Mouse (Mus musculus) neural tube, embryonic 15.5 days (tissue): ENCODE data around the gene Txk. TPM values are rescaled to one million over a fixed set of nuclear protein-coding genes. Genes with fewer than 3 reads are reported as not detected.

Experiments
- ATAC-seq: fragments of 200-750 bp; cut with Nextera tagmentation; 2 replicates; pipeline ENCODE4 v1.8.0; 2017; ENCODE audit warnings: mild to moderate bottlenecking, moderate TSS enrichment, moderate library complexity; ENCODE audit not compliant: low FRiP score
- H3K27ac ChIP-seq: fragments of 300-500 bp; sonication (generic); replicated peaks from 2 replicates; pipeline ENCODE4 v1.5.1; 2015; ENCODE audit warnings: mild to moderate bottlenecking, inconsistent platforms
- H3K27me3 ChIP-seq: fragments of 300-500 bp; sonication (generic); replicated peaks from 2 replicates; pipeline ENCODE4 v1.6.1; 2015; ENCODE audit warnings: inconsistent platforms
- H3K36me3 ChIP-seq: fragments of 300-500 bp; sonication (generic); 2 replicates; pipeline ENCODE4 v1.6.1; 2015; ENCODE audit warnings: inconsistent platforms
- H3K4me1 ChIP-seq: fragments of 300-500 bp; sonication (generic); 2 replicates; pipeline ENCODE4 v1.6.1; 2015; ENCODE audit warnings: inconsistent platforms
- H3K4me2 ChIP-seq: fragments of 300-500 bp; sonication (generic); 2 replicates; pipeline ENCODE4 v1.6.1; 2015; ENCODE audit warnings: inconsistent platforms, mild to moderate bottlenecking, moderate library complexity
- H3K4me3 ChIP-seq: fragments of 300-500 bp; sonication (generic); replicated peaks from 2 replicates; pipeline ENCODE4 v1.5.1; 2015; ENCODE audit warnings: mild to moderate bottlenecking, inconsistent platforms
- H3K9ac ChIP-seq: fragments of 300-500 bp; sonication (generic); replicated peaks from 2 replicates; pipeline ENCODE4 v1.6.1; 2015; ENCODE audit warnings: mild to moderate bottlenecking, inconsistent platforms
- H3K9me3 ChIP-seq: fragments of 300-500 bp; sonication (generic); replicated peaks from 2 replicates; pipeline ENCODE4 v1.6.1; 2016; ENCODE audit warnings: inconsistent platforms
- WGBS: fragments of 180-500 bp; shearing (Covaris S2); methylation state at CpG from one replicate; pipeline ENCODE4 v1.1.7; 2015; ENCODE audit warnings: mixed read lengths; 5-methylcytosine and 5-hydroxymethylcytosine counted together
- polyA plus RNA-seq: library from polyadenylated mRNA; unstranded; fragments of >200 nt; fragmentation: Nextera tagmentation; extraction: Ambion mirVana; gene quantifications from 2 replicates; pipeline ENCODE4 v1.2.1, GENCODE M21; 2015

Gene Txk
- polyA plus RNA-seq, 1 experiment from 2014 or later: 0.13 TPM

DNA sequence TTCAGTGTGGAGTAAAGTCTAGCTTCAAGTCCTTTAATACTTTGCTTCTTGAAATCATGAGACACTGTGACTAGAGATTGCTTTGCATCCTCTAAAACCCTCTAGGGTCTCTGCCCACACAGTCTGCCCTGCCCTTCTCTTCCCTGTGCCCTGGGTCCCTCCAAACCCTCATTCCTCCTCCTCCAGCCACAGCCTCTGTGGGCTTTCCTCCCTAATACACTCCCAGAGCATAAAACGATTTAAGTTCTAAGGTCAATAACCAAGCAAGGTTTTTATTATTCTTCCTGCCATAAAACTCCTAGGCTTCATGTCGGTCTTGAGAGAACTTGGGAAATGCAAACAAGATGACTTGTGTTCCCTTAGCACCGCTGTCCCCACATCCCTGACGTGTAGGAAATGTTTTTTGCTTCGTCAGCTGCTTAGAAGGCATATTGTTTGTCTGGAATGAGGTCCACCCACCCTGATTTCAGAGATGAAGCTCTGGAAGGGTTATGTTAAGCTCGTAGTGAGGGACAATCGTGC is 96.2 kb downstream of the Txk start:
- no peak overlapping the region for H3K9ac ChIP-seq
- no peaks in the 10 kb centered on the region for H3K27me3 ChIP-seq
- no peaks in the 10 kb centered on the region for H3K4me1 ChIP-seq
- H3K4me2 ChIP-seq: no peak overlapping the region
- H3K27ac ChIP-seq: no peak overlapping the region
- 28% methylated on average over 7 of the region's 7 CpGs for WGBS
- no peaks in the 10 kb centered on the region for H3K36me3 ChIP-seq
- no peak overlapping the region for H3K4me3 ChIP-seq
- no peak for ATAC-seq
- H3K9me3 ChIP-seq: no peaks in the 10 kb centered on the region

DNA sequence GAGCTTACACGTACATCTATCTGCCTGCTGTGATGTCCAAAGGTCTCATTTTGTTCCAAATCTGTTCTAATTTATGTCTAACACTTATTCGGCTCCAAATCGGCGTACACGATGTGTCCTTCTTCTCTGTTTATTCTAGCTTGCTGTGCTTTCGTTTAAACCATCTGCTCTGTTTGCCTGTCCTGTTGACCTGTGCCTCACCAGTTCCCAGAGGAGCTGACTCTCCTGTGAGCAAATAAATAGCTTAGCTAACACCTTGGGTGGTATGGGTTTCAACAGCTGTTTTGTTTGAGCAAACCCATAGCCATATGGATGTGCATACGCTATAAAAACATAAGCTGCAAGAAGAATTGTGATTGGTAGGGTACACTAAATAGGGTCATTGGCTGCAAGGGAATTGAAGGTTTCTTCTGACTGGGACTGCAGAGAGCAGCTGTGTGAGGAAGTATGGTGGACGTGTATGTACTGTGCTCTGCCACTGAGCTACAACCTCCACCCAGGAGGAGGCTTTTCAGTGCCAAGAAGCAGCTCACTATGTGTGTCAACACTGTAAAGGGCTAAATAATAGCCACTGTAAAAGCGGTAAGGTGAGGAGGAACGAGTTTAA is 99.4 kb downstream of the Txk start:
- H3K27ac ChIP-seq: no peak overlapping the region
- H3K9me3 ChIP-seq: no peaks in the 10 kb centered on the region
- no peak overlapping the region for H3K4me3 ChIP-seq
- H3K27me3 ChIP-seq: peaks cover 11% of the 10 kb centered on the region
- H3K4me1 ChIP-seq: 0 out of 2 replicates have a peak, but pooled peaks cover 1% of the 10 kb centered on the region
- no peak for ATAC-seq
- 66% methylated on average over 10 of the region's 10 CpGs for WGBS
- no peaks in the 10 kb centered on the region for H3K36me3 ChIP-seq
- no peak overlapping the region for H3K9ac ChIP-seq
- H3K4me2 ChIP-seq: no peak overlapping the region

DNA sequence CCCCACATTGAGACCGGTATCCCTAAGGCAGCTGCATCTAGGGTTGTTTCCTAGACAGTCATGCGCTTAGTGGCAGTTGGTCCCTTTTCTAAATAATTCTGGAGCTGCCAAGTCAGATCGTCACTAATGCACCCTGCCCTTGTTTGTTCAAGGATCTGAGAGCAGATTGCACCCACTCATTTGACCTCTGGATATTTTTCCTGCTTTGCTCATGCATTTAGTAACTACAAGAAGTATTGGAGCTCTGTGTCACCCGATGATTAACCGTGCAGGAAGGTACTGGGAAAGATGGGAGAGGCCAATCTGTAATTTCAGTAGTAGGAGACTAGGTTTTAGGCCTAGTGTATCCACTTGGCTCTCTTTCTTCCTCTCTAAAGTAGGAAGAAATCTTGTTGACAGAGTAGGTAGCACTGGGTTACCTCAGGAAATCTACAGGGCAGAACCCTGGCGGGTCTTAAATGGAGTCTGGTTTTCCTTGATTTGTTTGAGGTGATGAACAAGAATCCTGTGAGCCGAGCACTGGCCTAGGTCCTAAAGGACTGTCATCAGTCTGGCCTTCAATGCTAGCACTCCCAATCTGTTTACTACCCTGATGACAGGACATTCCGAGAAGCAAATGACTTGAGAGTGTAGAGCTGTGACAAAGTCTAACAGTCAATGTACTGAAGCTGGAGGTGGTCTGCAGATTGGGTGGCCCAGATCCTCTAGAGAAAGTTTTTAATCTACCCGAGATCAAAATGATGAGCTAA is 103.4 kb downstream of the Txk start:
- no peaks in the 10 kb centered on the region for H3K9me3 ChIP-seq
- no peak overlapping the region for H3K9ac ChIP-seq
- no peak overlapping the region for H3K4me3 ChIP-seq
- H3K4me2 ChIP-seq: no peak overlapping the region
- WGBS: 78% methylated on average over 9 of the region's 9 CpGs
- no peaks in the 10 kb centered on the region for H3K36me3 ChIP-seq
- peaks cover 27% of the 10 kb centered on the region for H3K27me3 ChIP-seq
- ATAC-seq: no peak
- H3K4me1 ChIP-seq: peaks cover 15% of the 10 kb centered on the region
- no peak overlapping the region for H3K27ac ChIP-seq

DNA sequence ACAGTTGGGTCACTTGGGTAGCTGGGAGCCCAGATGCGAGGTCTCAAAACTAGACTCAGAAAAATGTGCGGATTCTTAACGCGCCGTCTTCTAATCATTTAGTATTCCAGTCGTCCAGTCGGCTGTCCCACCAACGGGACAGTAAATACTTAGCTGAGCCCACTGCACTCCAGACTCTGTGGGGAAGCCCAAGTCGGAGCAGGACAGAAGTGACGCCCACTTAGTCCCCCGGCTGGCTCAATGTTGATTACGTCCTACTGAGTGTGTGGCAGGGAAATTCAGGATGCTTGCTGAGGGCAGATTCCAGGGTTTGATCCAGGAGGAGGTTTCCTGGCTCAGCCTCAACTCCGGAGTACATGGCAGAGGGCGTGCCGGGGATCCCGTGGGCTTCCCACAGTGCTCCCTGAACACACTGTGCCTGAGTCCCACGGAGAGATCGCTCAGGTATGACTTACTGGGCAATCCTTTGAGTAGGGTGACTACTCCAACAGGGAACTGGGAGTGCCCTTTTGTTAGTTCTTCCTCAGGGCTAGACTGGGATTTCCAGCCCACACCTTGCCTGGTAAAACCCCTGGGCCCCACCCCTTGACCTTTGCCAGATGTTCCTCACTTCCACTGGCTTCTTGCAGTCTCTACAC is 104.5 kb downstream of the Txk start:
- H3K9me3 ChIP-seq: no peaks in the 10 kb centered on the region
- H3K9ac ChIP-seq: peak overlapping the region; percentile 37; the same call in 1 of the 2 replicates
- no peak overlapping the region for H3K27ac ChIP-seq
- peaks cover 27% of the 10 kb centered on the region for H3K27me3 ChIP-seq
- no peaks in the 10 kb centered on the region for H3K36me3 ChIP-seq
- WGBS: 7% methylated on average over 18 of the region's 18 CpGs
- H3K4me2 ChIP-seq: peak overlapping the region; percentile 93
- peaks cover 15% of the 10 kb centered on the region for H3K4me1 ChIP-seq
- peak overlapping the region; percentile 49 for H3K4me3 ChIP-seq
- peak; percentile 45 for ATAC-seq

DNA sequence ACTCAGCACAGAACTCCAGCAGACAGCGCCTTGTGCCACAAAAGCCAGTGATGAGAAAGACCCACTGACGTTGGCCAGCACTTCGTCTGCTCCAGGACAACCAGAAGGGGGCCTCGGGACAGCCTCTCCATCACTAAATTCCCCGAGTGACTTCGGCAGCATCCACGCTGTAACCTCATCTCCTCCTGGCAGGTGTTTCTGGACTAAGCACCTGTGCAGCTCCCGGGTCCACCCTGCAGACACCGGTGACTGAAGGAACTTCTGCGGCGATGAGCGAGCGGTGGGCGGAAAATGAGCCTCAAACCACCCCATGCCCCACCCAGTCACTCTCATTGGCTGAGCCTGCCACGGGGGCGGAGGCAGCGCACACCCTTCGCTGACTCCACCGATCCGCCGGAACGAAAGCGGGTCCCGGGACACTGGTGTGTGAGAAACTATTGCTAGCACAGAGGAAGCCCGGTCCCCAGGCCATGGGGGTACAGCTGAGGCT is 105.1 kb downstream of the Txk start, which contains the start of gene Nipal1:
TSS of gene Nipal1 (plus strand) at position 378 of the 490 bp plus-strand sequence.
- H3K4me1 ChIP-seq: peaks cover 15% of the 10 kb centered on the region
- peak; percentile 91 for ATAC-seq
- H3K4me3 ChIP-seq: peak within 1 kb of the TSS; percentile 49
- peaks cover 27% of the 10 kb centered on the region for H3K27me3 ChIP-seq
- no peaks in the 10 kb centered on the region for H3K9me3 ChIP-seq
- H3K27ac ChIP-seq: no peak within 1 kb of the TSS
- H3K4me2 ChIP-seq: peak within 1 kb of the TSS; percentile 93
- under 1% methylated on average over 25 of the region's 25 CpGs for WGBS
- H3K36me3 ChIP-seq: no peaks in the 10 kb centered on the region
- peak within 1 kb of the TSS; percentile 37 for H3K9ac ChIP-seq

DNA sequence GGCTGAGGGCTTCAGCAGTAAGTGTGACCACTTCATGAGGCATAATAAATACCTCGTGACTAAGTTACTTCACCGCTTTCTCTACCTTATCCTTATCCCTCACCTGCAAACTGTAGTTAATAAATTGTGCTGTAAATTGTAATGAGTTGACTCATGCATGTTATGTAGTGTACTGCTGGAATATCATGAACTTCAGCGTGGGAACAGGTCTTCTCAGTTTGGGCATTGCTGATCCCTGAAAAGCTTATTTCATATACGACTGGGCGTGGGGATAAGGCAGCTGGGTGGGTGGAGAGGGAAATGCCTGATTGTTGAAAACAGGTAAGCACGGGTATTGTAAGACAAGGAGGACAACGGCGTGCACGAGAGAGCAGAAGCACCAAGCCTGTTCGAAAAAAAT is 105.6 kb downstream of the Txk start:
- peak overlapping the region; percentile 93 for H3K4me2 ChIP-seq
- no peaks in the 10 kb centered on the region for H3K9me3 ChIP-seq
- H3K4me1 ChIP-seq: peaks cover 15% of the 10 kb centered on the region
- peak overlapping the region; percentile 49 for H3K4me3 ChIP-seq
- H3K27ac ChIP-seq: no peak overlapping the region
- H3K9ac ChIP-seq: peak overlapping the region; percentile 37; the same call in 1 of the 2 replicates
- no peaks in the 10 kb centered on the region for H3K36me3 ChIP-seq
- H3K27me3 ChIP-seq: peaks cover 27% of the 10 kb centered on the region
- ATAC-seq: no peak
- 31% methylated on average over 10 of the region's 10 CpGs for WGBS

DNA sequence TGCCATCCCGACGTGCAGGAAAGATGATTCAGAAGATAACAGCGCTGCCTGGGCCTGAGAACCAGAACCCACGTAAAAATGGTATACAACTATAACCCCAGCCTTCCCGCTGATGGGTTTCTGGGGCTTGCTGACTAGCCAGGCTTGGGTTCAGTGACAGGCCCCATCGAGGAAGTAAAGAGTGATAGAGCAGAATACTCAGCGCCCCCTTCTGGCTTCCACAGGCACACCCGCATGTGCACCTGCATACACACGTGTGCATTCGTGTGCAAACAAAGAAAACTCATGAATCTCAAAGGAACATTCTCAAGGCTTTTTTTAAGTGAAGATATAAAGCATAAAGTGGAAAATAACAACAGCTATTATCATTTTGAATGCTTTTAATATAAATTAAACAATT is 106.4 kb downstream of the Txk start:
- ATAC-seq: no peak
- Histone ChIP-seq H3K27ac (no peak overlapping the region), H3K4me3 (no peak overlapping the region), H3K9me3 (no peaks in the 10 kb centered on the region), H3K9ac (no peak overlapping the region), H3K36me3 (no peaks in the 10 kb centered on the region), H3K4me2 (no peak overlapping the region), H3K4me1 (peaks cover 15% of the 10 kb centered on the region), H3K27me3 (peaks cover 27% of the 10 kb centered on the region)
- 45% methylated on average over 10 of the region's 10 CpGs for WGBS

Other genes starting within 250 kb of the Txk start
- gene Corin, start 248.3 kb downstream of the Txk start, polyA plus RNA-seq: 1.1 and 1.6 TPM in 2 replicates
- gene Nfxl1, start 193.1 kb downstream of the Txk start, polyA plus RNA-seq: 10.7 and 12.5 TPM in 2 replicates
- gene Zar1, start 171.5 kb downstream of the Txk start, polyA plus RNA-seq: 5.4 and 6.6 TPM in 2 replicates
- 6.9 and 8.5 TPM in 2 replicates for gene Gm5868, start 165.2 kb downstream of the Txk start, polyA plus RNA-seq
- 0.09 TPM in 1 of 2 replicates, not detected in the other for gene Cnga1, start 108.5 kb downstream of the Txk start, polyA plus RNA-seq
- 0.52 and 4.1 TPM in 2 replicates for gene Nipal1, start 105.0 kb downstream of the Txk start, polyA plus RNA-seq
- gene Tec, start 115.7 kb upstream of the Txk start, polyA plus RNA-seq: 8.8 and 11.5 TPM in 2 replicates
- 15.0 and 15.3 TPM in 2 replicates for gene Slain2, start 161.5 kb upstream of the Txk start, polyA plus RNA-seq
- gene Gm10135, start 221.9 kb upstream of the Txk start, polyA plus RNA-seq: not detected in 2 replicates